Mouse (Mus musculus): ENCODE measurements around the gene Ocln.

GRCm38 (mm10) chr13:100517652-100518153 lies 34.8 kb downstream of the Ocln start:
- TF ChIP-seq TAL1 (conservative IDR thresholded peaks at IDR 0.05; ENCODE audit: low read depth, low read length) (no peak), CTCF (IDR thresholded peaks at IDR 0.05; ENCODE audit: low read depth, low read length) (no peak)

Data from G1E (cell line).